Comparison of ENCODE assay signal across 9 mouse cellular contexts in the genomic region with DNA sequence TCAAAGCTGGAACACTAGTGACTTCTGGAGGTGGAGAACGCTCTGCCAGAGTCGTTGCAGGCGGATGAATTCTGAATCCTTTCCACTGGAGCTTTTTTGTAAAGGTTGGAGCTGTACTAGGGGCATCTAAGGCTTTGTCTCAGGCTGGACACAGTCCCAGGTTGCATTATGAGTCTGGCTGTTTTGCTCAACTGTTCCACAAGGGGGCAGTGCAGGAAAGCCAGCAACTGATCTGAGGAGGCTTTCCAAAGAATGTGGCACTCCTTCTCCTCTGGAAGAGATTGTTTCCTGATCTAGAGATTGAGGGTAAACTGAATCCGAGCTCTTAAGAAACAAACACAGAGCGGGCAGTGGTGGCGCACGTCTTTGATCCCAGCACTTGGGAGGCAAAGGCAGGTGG.
DNase-seq lines count a peak whose midpoint lies in the region; ATAC-seq lines count a peak whose summit lies in the region.
"Had no signal": no experiment of that assay in that cellular context is flagged by ENCODE, and none has a peak within 500 bp of the region (broad histone marks: within the 10 kb centered on the region; RNA-seq: fewer than 3 reads in every experiment).

No protein-coding gene starts in this region.

- no peak overlapping the region for H3K9ac ChIP-seq in forebrain, embryonic 15.5 days (replicated peaks)
- no peak overlapping the region for H3K9ac ChIP-seq in hindbrain, embryonic 11.5 days (ENCODE audit: low read depth, low read length)
- H3K9ac ChIP-seq: heart, embryonic 15.5 days had no signal

- peak; percentile 79 for ATAC-seq in cerebellum, adult (ENCODE audit: insufficient number of reproducible peaks, low FRiP score, low TSS enrichment)
- ATAC-seq in forebrain, embryonic 15.5 days (replicated peaks), result peak; percentile 66
- 0 out of 2 replicates have a peak, but pooled peaks have one; percentile 40 for ATAC-seq in hindbrain, embryonic 11.5 days (ENCODE audit: low FRiP score)

- DNase-seq in Muller cell, postnatal 12 days (ENCODE audit: inconsistent ontology term), result peak; percentile 68
- DNase-seq in hindbrain, embryonic 11.5 days (ENCODE audit: low spot score), result peak; percentile 86
- DNase-seq in layer of hippocampus, adult 8-10 months (ENCODE audit: low spot score in 2 of 2), result peak; percentile 62 to 85
- peak; percentile 82 for DNase-seq in lung, postnatal 10 days
- DNase-seq in retina, embryonic 14.5 days (ENCODE audit: low spot score), result peak; percentile 90
- peak; percentile 51 to 74 for DNase-seq in urinary bladder, postnatal 4 days (ENCODE audit: low spot score in 2 of 2)

- 8% methylated on average over 7 of the region's 7 CpGs for WGBS in forebrain, embryonic 15.5 days
- WGBS in hindbrain, embryonic 11.5 days, result 13% methylated on average over 7 of the region's 7 CpGs

- no peaks in the 10 kb centered on the region for H3K27me3 ChIP-seq in forebrain, embryonic 15.5 days
- H3K27me3 ChIP-seq in hindbrain, embryonic 11.5 days (ENCODE audit: control insufficient read depth, insufficient read depth, low read length), result no peaks in the 10 kb centered on the region
- H3K27me3 ChIP-seq: heart, embryonic 15.5 days had no signal

- no peak overlapping the region for H3K4me3 ChIP-seq in forebrain, embryonic 15.5 days
- no peak overlapping the region for H3K4me3 ChIP-seq in hindbrain, embryonic 11.5 days (ENCODE audit: low read depth, low read length)
- H3K4me3 ChIP-seq: heart, embryonic 15.5 days had no signal

- no peak overlapping the region for H3K4me2 ChIP-seq in forebrain, embryonic 15.5 days (replicated peaks)
- no peak overlapping the region for H3K4me2 ChIP-seq in hindbrain, embryonic 11.5 days (replicated peaks; ENCODE audit: low read depth, low read length)
- H3K4me2 ChIP-seq: heart, embryonic 15.5 days had no signal

- no peaks in the 10 kb centered on the region for H3K36me3 ChIP-seq in forebrain, embryonic 15.5 days
- H3K36me3 ChIP-seq in hindbrain, embryonic 11.5 days (ENCODE audit: control insufficient read depth, insufficient read depth, low read length), result no peaks in the 10 kb centered on the region
- H3K36me3 ChIP-seq: heart, embryonic 15.5 days had no signal

- no peak overlapping the region for H3K27ac ChIP-seq in forebrain, embryonic 15.5 days (replicated peaks)
- H3K27ac ChIP-seq in hindbrain, embryonic 11.5 days (ENCODE audit: low read depth, low read length), result no peak overlapping the region
- H3K27ac ChIP-seq: heart, embryonic 15.5 days had no signal

- no peaks in the 10 kb centered on the region for H3K4me1 ChIP-seq in forebrain, embryonic 15.5 days
- H3K4me1 ChIP-seq in hindbrain, embryonic 11.5 days (replicated peaks; ENCODE audit: control insufficient read depth, insufficient read depth, low read length), result no peaks in the 10 kb centered on the region
- H3K4me1 ChIP-seq: heart, embryonic 15.5 days had no signal

- no peaks in the 10 kb centered on the region for H3K9me3 ChIP-seq in forebrain, embryonic 15.5 days
- H3K9me3 ChIP-seq in hindbrain, embryonic 11.5 days (ENCODE audit: control insufficient read depth, low read length), result no peaks in the 10 kb centered on the region
- H3K9me3 ChIP-seq: heart, embryonic 15.5 days had no signal
